Comparison of ENCODE assay signal across 8 mouse cellular contexts in genomic region chr11:58995061-58995806, GRCm38 (mm10). TPM values are rescaled to one million over a fixed set of nuclear protein-coding genes. Genes with fewer than 3 reads are reported as not detected.
DNase-seq lines count a peak whose midpoint lies in the region; ATAC-seq and TF ChIP-seq lines count a peak whose summit lies in the region.
"Had no signal": no experiment of that assay in that cellular context is flagged by ENCODE, and none has a peak within 500 bp of the region (broad histone marks: within the 10 kb centered on the region; RNA-seq: fewer than 3 reads in every experiment).

No protein-coding gene starts in this region.

- peaks cover 25% of the 10 kb centered on the region for H3K27me3 ChIP-seq in kidney, embryonic 15.5 days
- no peaks in the 10 kb centered on the region for H3K27me3 ChIP-seq in forebrain, postnatal 0 days (ENCODE audit: insufficient read depth, low read length)
- H3K27me3 ChIP-seq in intestine, embryonic 14.5 days (replicated peaks; ENCODE audit: control insufficient read depth, insufficient read depth, low read length), result 0 out of 2 replicates have a peak, but pooled peaks cover 10% of the 10 kb centered on the region
- peaks cover 8% of the 10 kb centered on the region; the same call in 1 of the 2 replicates for H3K27me3 ChIP-seq in midbrain, embryonic 16.5 days (ENCODE audit: control insufficient read depth, insufficient read depth, low read depth, low read length)

- H3K9ac ChIP-seq in kidney, embryonic 15.5 days, result 0 out of 2 replicates have a peak overlapping the region, but pooled peaks have one; percentile 15
- no peak overlapping the region for H3K9ac ChIP-seq in forebrain, postnatal 0 days
- no peak overlapping the region for H3K9ac ChIP-seq in intestine, embryonic 14.5 days (ENCODE audit: low read length)
- H3K9ac ChIP-seq in midbrain, embryonic 16.5 days (ENCODE audit: low read depth, low read length), result no peak overlapping the region

- DNase-seq in kidney, postnatal 14 days, result no peak
- DNase-seq in forebrain, postnatal 0 days, result no peak
- no peak for DNase-seq in intestine, embryonic 14.5 days (ENCODE audit: low spot score)
- no peak for DNase-seq in adrenal gland, adult 2 months
- no peak for DNase-seq in cerebellum, postnatal 10 days

- peaks cover 13% of the 10 kb centered on the region for H3K4me1 ChIP-seq in kidney, embryonic 15.5 days
- no peaks in the 10 kb centered on the region for H3K4me1 ChIP-seq in forebrain, postnatal 0 days (ENCODE audit: insufficient read depth)
- no peaks in the 10 kb centered on the region; the same call in 1 of the 2 replicates for H3K4me1 ChIP-seq in intestine, embryonic 14.5 days (replicated peaks; ENCODE audit: control insufficient read depth, insufficient read depth, low read length)
- no peaks in the 10 kb centered on the region for H3K4me1 ChIP-seq in midbrain, embryonic 16.5 days (ENCODE audit: control insufficient read depth, insufficient read depth, low read length)

- WGBS in kidney, embryonic 15.5 days, result 73% methylated on average over 9 of the region's 9 CpGs
- 81% methylated on average over 9 of the region's 9 CpGs for WGBS in forebrain, postnatal 0 days
- 83% methylated on average over 9 of the region's 9 CpGs for WGBS in intestine, embryonic 14.5 days
- 80% methylated on average over 9 of the region's 9 CpGs for WGBS in midbrain, embryonic 16.5 days

- no peak for TF ChIP-seq CTCF in forebrain, postnatal 0 days (IDR thresholded peaks at IDR 0.05; ENCODE audit: low read depth)

- H3K9me3 ChIP-seq in kidney, embryonic 15.5 days (replicated peaks), result no peaks in the 10 kb centered on the region
- no peaks in the 10 kb centered on the region for H3K9me3 ChIP-seq in forebrain, postnatal 0 days (ENCODE audit: low read length)
- H3K9me3 ChIP-seq in intestine, embryonic 14.5 days (ENCODE audit: control insufficient read depth, low read length), result no peaks in the 10 kb centered on the region
- H3K9me3 ChIP-seq in midbrain, embryonic 16.5 days (replicated peaks; ENCODE audit: control insufficient read depth, low read length, poor library complexity, severe bottlenecking), result no peaks in the 10 kb centered on the region
- H3K9me3 ChIP-seq: G1E had no signal

- H3K27ac ChIP-seq in kidney, embryonic 15.5 days, result no peak overlapping the region
- no peak overlapping the region for H3K27ac ChIP-seq in forebrain, postnatal 0 days (ENCODE audit: low read depth, low read length)
- H3K27ac ChIP-seq in intestine, embryonic 14.5 days (ENCODE audit: low read depth), result no peak overlapping the region
- H3K27ac ChIP-seq in midbrain, embryonic 16.5 days (ENCODE audit: low read length), result no peak overlapping the region

- H3K4me3 ChIP-seq in kidney, embryonic 15.5 days (replicated peaks), result peak overlapping the region; percentile 46; the same call in 1 of the 2 replicates
- H3K4me3 ChIP-seq in forebrain, postnatal 0 days (ENCODE audit: low read depth, low read length), result no peak overlapping the region; the same call in 1 of the 2 replicates
- no peak overlapping the region for H3K4me3 ChIP-seq in intestine, embryonic 14.5 days (ENCODE audit: low read depth, low read length)
- peak overlapping the region; percentile 47 for H3K4me3 ChIP-seq in midbrain, embryonic 16.5 days (ENCODE audit: low read depth, low read length)

- H3K4me2 ChIP-seq in kidney, embryonic 15.5 days, result peak overlapping the region; percentile 80
- peak overlapping the region; percentile 70 for H3K4me2 ChIP-seq in forebrain, postnatal 0 days (ENCODE audit: low read depth)
- peak overlapping the region; percentile 48; the same call in 1 of the 2 replicates for H3K4me2 ChIP-seq in intestine, embryonic 14.5 days (ENCODE audit: low read length)
- peak overlapping the region; percentile 79; the same call in 1 of the 2 replicates for H3K4me2 ChIP-seq in midbrain, embryonic 16.5 days (ENCODE audit: low read length)

- ATAC-seq in kidney, embryonic 15.5 days (replicated peaks; ENCODE audit: low FRiP score), result no peak
- no peak for ATAC-seq in forebrain, postnatal 0 days
- ATAC-seq in intestine, embryonic 14.5 days (replicated peaks; ENCODE audit: low FRiP score, low TSS enrichment, low read depth), result no peak
- no peak for ATAC-seq in midbrain, embryonic 16.5 days

- H3K36me3 ChIP-seq in kidney, embryonic 15.5 days, result peaks cover 8% of the 10 kb centered on the region
- H3K36me3 ChIP-seq in forebrain, postnatal 0 days (ENCODE audit: insufficient read depth), result peaks cover 7% of the 10 kb centered on the region
- peaks cover 12% of the 10 kb centered on the region; the same call in 1 of the 2 replicates for H3K36me3 ChIP-seq in intestine, embryonic 14.5 days (ENCODE audit: control insufficient read depth, insufficient read depth, low read length)
- H3K36me3 ChIP-seq in midbrain, embryonic 16.5 days (ENCODE audit: control insufficient read depth, insufficient read depth, low read length), result peaks cover 7% of the 10 kb centered on the region

RNA-seq across cellular contexts. Expression of gene Trim11, which starts 17.3 kb away (rescaled TPM):
- polyA plus RNA-seq in kidney, embryonic 15.5 days (2015; fragmentation: Nextera tagmentation; extraction: Ambion mirVana), result 20.0 and 20.6 TPM in 2 replicates
- 29.2 and 31.9 TPM in 2 replicates for total RNA-seq in forebrain, postnatal 0 days (2014; rRNA removed)
- polyA plus RNA-seq in forebrain, postnatal 0 days (2015; fragmentation: Nextera tagmentation; extraction: Ambion mirVana), result 13.5 and 16.0 TPM in 2 replicates
- 16.5 and 19.6 TPM in 2 replicates for polyA plus RNA-seq in intestine, embryonic 14.5 days (2014; fragmentation: Nextera tagmentation; extraction: Ambion mirVana)
- polyA plus RNA-seq in midbrain, embryonic 16.5 days (2015; fragmentation: Nextera tagmentation; extraction: Ambion mirVana), result 19.5 and 22.3 TPM in 2 replicates
- total RNA-seq in adrenal gland, adult 2 months (2021), result 10 to 100 TPM; 21.3 to 23.4 TPM
- 45.2 and 45.7 TPM in 2 replicates for polyA plus RNA-seq in adrenal gland, adult 2 months (2012; rRNA removed)

RNA-seq across cellular contexts. Expression of gene Hist3h2a, which starts 40.7 kb away (rescaled TPM):
- 36.4 and 40.3 TPM in 2 replicates for polyA plus RNA-seq in kidney, embryonic 15.5 days (2015; fragmentation: Nextera tagmentation; extraction: Ambion mirVana)
- 181 and 199 TPM in 2 replicates for total RNA-seq in forebrain, postnatal 0 days (2014; rRNA removed)
- polyA plus RNA-seq in forebrain, postnatal 0 days (2015; fragmentation: Nextera tagmentation; extraction: Ambion mirVana), result 58.0 and 58.7 TPM in 2 replicates
- 28.7 and 30.3 TPM in 2 replicates for polyA plus RNA-seq in intestine, embryonic 14.5 days (2014; fragmentation: Nextera tagmentation; extraction: Ambion mirVana)
- 107 and 115 TPM in 2 replicates for polyA plus RNA-seq in midbrain, embryonic 16.5 days (2015; fragmentation: Nextera tagmentation; extraction: Ambion mirVana)
- total RNA-seq in adrenal gland, adult 2 months (2021), result 10 to 100 TPM; 13.5 to 26.3 TPM
- polyA plus RNA-seq in adrenal gland, adult 2 months (2012; rRNA removed), result 15.4 and 19.1 TPM in 2 replicates

RNA-seq across cellular contexts. Expression of gene Trim17, which starts 40.7 kb away (rescaled TPM):
- polyA plus RNA-seq in kidney, embryonic 15.5 days (2015; fragmentation: Nextera tagmentation; extraction: Ambion mirVana), result 0.58 and 0.71 TPM in 2 replicates
- 3.4 and 4.0 TPM in 2 replicates for total RNA-seq in forebrain, postnatal 0 days (2014; rRNA removed)
- 0.65 TPM in 2 replicates for polyA plus RNA-seq in forebrain, postnatal 0 days (2015; fragmentation: Nextera tagmentation; extraction: Ambion mirVana)
- 0.24 and 0.28 TPM in 2 replicates for polyA plus RNA-seq in intestine, embryonic 14.5 days (2014; fragmentation: Nextera tagmentation; extraction: Ambion mirVana)
- 1.3 and 2.1 TPM in 2 replicates for polyA plus RNA-seq in midbrain, embryonic 16.5 days (2015; fragmentation: Nextera tagmentation; extraction: Ambion mirVana)
- under 1 TPM; 0.17 TPM for total RNA-seq in adrenal gland, adult 2 months (2021)
- 0.18 and 0.36 TPM in 2 replicates for polyA plus RNA-seq in adrenal gland, adult 2 months (2012; rRNA removed)

RNA-seq across cellular contexts. Expression of gene Hist3h2ba, which starts 46.5 kb away (rescaled TPM):
- 81.6 and 82.0 TPM in 2 replicates for polyA plus RNA-seq in kidney, embryonic 15.5 days (2015; fragmentation: Nextera tagmentation; extraction: Ambion mirVana)
- total RNA-seq in forebrain, postnatal 0 days (2014; rRNA removed), result 446 and 960 TPM in 2 replicates
- 111 and 146 TPM in 2 replicates for polyA plus RNA-seq in forebrain, postnatal 0 days (2015; fragmentation: Nextera tagmentation; extraction: Ambion mirVana)
- polyA plus RNA-seq in intestine, embryonic 14.5 days (2014; fragmentation: Nextera tagmentation; extraction: Ambion mirVana), result 24.9 and 26.3 TPM in 2 replicates
- polyA plus RNA-seq in midbrain, embryonic 16.5 days (2015; fragmentation: Nextera tagmentation; extraction: Ambion mirVana), result 345 and 399 TPM in 2 replicates
- total RNA-seq in adrenal gland, adult 2 months (2021), result 1 to 10 TPM; 2.5 to 8.2 TPM
- 5.1 and 9.1 TPM in 2 replicates for polyA plus RNA-seq in adrenal gland, adult 2 months (2012; rRNA removed)
- polyA plus RNA-seq: G1E had no signal

RNA-seq across cellular contexts. Expression of gene Rnf187, which starts 56.5 kb away (rescaled TPM):
- 243 and 247 TPM in 2 replicates for polyA plus RNA-seq in kidney, embryonic 15.5 days (2015; fragmentation: Nextera tagmentation; extraction: Ambion mirVana)
- 668 and 716 TPM in 2 replicates for total RNA-seq in forebrain, postnatal 0 days (2014; rRNA removed)
- polyA plus RNA-seq in forebrain, postnatal 0 days (2015; fragmentation: Nextera tagmentation; extraction: Ambion mirVana), result 583 and 608 TPM in 2 replicates
- 240 and 258 TPM in 2 replicates for polyA plus RNA-seq in intestine, embryonic 14.5 days (2014; fragmentation: Nextera tagmentation; extraction: Ambion mirVana)
- 550 and 556 TPM in 2 replicates for polyA plus RNA-seq in midbrain, embryonic 16.5 days (2015; fragmentation: Nextera tagmentation; extraction: Ambion mirVana)
- total RNA-seq in adrenal gland, adult 2 months (2021), result 100 to 1,000 TPM; 143 to 198 TPM
- 545 and 648 TPM in 2 replicates for polyA plus RNA-seq in adrenal gland, adult 2 months (2012; rRNA removed)

Comparison
In these comparisons a context has a peak if more than half of its experiments do, and no peak if none do; other contexts are left out.
1. H3K4me3 ChIP-seq: peak in kidney, embryonic 15.5 days (single experiment) and midbrain, embryonic 16.5 days (single experiment); none in forebrain, postnatal 0 days (single experiment) and intestine, embryonic 14.5 days (single experiment).
2. Peak in every context shown above with its lines, with median percentiles within 50 percentile points of each other: H3K4me2 ChIP-seq.